Mouse (Mus musculus): Measurements from ENCODE around the gene Rps15a. TPM values are rescaled to one million over a fixed set of nuclear protein-coding genes. Genes with fewer than 3 reads are reported as not detected.

The Rps15a gene
- total RNA-seq (2021), result 100 to 1,000 TPM; 774 to 816 TPM
- long read RNA-seq, experiment 1, full-length matches to known transcripts, result 199 of 201 reads
- long read RNA-seq, experiment 1, partial matches to known transcripts, result 0 of 201 reads
- long read RNA-seq, experiment 1, other reads (novel, unspliced or antisense), result 2 of 201 reads
- long read RNA-seq, experiment 2, full-length matches to known transcripts, result 157 of 161 reads
- long read RNA-seq, experiment 2, partial matches to known transcripts, result 4 of 161 reads
- long read RNA-seq, experiment 2, other reads (novel, unspliced or antisense), result 0 of 161 reads

- peak; percentile 93 for DNase-seq
These were observed at the start of gene Rps15a for GRCm38 (mm10) chr7:118115877-118116568. TSS of gene Rps15a (minus strand) at chr7:118116188.

DNA sequence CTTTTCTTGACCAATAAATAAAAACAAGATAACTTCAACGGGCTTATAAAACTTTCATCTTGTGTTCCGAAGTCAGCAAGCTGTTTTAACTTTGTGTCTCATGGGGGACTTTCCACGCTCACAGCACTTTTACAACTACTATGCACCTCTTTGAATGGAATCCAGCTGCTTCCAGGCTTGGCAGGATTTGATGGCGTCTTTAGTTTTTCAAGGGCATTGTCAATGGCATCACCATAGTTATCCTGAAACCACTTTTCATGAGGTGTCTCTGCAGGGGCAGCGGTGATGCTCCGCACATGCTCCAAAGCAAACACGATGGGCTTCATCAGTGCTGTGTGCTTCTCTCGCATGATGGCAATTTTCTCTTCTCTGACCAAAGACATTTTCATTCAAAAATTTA is 47.0 kb upstream of the Rps15a start:
- no peak for DNase-seq

GRCm38 (mm10) chr7:118160121-118160520 is 44.1 kb upstream of the Rps15a start:
- DNase-seq, result no peak

DNA sequence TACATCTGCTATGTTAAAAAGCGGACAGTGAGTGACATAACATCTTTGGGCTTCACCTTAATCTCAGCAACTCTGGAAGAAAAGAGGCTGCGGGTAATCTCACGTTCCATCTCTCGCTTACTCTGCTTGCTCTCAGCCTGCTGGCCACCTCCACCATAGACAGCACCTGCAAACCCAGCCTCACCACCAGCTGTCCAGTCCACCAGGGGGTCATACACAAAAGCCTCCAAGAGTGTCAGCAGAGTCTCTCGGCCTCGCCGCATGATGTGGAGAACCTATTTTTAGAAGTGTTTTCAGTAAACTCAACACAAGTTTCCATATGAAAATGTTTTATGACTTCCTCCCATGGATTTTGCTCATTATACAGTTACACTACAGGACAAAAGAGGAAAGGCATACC is 40.5 kb upstream of the Rps15a start:
- DNase-seq, result no peak

DNA sequence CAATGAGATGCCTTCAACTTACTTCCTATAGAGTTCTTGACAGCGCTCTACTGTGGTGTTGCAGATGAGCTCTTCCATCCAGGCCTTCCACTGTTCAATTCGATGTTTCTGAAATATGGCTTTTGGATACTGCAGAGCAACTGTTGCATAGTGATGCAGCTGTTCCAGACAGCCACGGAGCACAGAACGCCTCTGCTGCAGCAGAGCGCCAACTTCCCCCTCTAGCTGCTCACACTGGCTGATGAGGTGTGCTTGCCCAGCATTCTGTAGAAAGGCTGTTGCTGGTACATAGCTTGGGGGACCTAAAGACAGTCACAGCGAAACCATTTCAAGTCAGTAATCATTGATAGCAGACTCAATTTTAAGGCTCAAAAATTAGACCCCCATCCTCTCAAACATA is 38.2 kb upstream of the Rps15a start:
- no peak for DNase-seq

DNA sequence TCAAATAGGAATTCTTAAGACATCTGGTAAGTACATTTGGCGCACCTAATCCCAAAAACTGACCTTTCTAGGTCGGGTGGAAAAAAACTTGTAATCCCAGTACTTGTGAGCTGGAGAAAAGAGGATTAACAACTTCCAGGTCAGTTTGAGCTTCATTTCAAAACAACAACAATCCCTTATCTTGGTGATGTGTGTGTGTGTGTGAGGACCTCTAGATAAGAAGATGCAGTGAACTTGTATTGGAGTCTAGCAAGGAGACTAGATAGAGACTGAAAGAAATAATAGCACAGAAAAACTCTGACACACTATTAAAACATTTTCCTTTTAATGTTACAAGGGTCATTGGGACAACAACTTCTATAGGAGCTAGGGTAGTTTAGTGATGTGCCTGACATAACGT is 27.6 kb upstream of the Rps15a start:
- DNase-seq, result no peak

- no peak for DNase-seq
These were observed 27.1 kb upstream of the Rps15a start for GRCm38 (mm10) chr7:118143123-118143522.

DNA sequence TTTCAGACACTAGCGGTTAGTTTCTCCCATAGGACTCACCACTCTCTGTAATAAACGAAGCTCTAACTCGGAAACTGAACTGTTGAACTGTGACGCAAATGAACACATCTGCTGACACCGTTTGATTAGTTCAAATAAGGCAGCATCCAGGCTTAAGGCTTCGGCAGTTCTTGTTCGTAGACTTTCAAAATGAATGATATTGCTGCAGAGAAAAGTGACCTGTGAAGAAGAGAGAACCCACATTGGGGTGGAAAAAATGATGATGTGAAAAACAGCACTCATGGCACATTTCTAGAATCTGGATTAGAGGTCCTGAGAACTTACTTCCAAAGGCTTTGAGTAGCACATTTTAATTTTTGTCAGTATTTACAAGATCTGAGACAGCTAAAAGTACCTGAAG is 25.3 kb upstream of the Rps15a start:
- no peak for DNase-seq

DNA sequence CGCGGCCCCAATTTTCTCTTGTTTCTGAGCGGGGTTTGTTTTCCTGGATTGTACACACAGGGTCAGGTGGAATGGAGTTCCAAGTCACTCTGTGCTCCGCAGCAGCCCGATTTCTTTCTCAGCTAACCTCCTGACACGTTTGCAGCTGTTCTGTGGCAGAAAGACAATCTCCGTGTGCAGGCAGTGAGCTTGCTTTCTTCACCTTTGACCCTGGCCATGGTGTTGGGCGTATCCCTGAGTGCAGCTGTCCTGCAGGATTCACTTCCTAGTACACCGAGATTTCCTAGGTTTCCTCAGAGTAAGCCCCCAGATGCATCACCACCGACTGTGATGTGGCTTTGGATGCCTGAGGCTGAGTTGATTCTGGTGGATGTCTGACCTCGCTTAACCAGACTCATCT is 19.1 kb upstream of the Rps15a start:
- no peak for DNase-seq

- peak; percentile 90 for DNase-seq
These were observed 13.5 kb upstream of the Rps15a start, which contains the start of gene Arl6ip1 for GRCm38 (mm10) chr7:118129430-118130041. TSS of gene Arl6ip1 (minus strand) at chr7:118129662.

DNA sequence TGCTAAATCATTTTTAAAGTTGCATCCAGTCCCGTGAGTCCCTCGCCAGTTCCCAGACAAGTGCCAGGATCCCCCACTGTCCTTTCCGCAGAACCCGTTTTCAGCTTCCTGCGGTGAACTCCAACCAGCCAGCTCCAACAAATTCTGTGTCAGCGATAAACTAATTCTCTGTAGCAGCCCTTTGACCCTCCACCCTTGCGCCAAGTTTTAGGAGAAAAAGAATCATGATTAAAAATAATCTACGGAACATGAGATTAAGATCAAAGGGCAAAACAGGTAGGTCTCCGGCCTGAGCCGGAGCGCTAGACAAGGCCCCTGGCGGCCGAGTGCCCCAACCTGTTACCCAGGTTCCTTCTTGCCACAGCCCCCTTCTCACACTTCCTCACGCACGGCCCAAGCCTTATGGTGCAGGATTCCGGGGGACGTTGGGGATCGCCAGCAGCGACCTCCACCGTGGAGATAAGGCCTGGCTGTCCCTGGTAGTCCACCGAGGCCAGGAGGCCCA is 13.0 kb upstream of the Rps15a start:
- no peak for DNase-seq

DNA sequence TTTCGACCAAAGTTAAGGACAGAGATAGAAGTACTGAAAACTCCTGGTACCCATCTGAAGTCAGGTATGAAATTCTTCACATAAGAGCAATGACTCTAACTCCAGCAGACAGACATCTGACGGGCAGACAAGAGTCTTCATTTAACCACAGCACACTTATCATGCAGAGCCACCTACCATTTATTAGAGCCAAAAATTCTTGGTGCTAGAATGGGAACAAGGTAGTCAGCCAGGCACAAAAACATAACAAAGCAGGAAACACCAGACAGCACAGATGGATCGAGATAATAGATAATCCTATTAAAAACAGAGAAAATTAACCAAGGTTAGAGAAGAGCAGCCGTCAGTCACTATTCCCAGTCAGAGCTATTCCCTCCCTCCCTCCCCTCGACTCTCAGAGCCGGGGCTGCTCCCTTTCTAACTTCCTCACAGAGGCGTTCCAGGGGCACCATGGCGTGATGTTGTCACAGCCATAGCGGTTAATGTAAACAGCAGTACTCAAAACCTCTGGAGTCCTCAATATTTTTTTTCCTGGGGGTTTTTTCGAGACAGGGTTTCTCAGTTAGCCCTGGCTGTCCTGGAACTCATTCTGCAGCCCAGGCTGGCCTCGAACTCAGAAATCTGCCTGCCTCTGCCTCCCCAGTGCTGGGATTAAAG is 10.4 kb upstream of the Rps15a start:
- DNase-seq, result no peak

- no peak for DNase-seq
These were observed 9.7 kb upstream of the Rps15a start for GRCm38 (mm10) chr7:118125736-118126135.

DNA sequence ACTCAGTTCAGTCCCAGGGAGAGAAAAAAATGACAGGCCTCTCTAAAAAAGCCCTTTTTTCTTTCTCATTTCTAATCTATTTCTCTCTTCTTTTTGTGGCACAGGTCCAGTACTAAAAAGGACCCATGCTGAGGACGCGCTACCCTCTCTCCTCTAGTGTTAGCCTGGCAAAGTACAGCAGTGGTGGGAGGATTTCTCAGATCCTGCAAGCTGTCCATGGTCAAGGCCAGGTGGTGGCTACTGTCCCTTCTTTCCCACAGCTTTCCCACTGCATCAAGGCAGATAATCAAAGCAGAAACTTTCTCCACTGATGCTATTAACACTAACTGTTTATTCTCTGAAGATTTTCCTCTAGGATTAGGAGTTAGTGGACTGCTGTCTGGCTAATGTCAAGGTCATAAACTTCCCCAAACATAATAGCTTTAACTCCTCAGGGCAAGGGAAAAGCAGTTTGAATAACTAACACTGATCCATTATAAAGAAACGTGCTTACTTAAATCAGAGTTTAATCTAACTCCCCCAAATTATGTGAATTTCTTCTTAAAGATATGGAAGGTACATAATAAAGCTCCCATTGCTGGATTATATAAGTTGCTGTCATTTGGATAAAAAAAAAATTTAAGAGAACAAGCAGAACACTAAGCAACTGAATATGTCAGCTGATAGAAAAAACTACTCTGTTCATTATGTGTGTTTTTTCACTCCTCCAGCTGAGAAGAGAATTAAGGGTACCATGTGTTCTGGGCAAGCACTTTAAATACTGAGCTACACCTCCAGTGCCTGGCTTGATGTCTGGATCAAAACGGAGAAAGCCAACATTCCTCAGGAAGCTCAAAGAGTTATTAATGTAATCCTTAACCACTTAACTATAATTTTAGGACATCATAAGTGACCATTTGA is 7.8 kb upstream of the Rps15a start:
- no peak for DNase-seq

- no peak for DNase-seq
These were observed 6.2 kb upstream of the Rps15a start for GRCm38 (mm10) chr7:118122235-118122634.

- no peak for DNase-seq
These were observed 4.7 kb upstream of the Rps15a start for GRCm38 (mm10) chr7:118120654-118121053.

- DNase-seq, result no peak
These were observed 4.0 kb upstream of the Rps15a start for GRCm38 (mm10) chr7:118119946-118120345.

DNA sequence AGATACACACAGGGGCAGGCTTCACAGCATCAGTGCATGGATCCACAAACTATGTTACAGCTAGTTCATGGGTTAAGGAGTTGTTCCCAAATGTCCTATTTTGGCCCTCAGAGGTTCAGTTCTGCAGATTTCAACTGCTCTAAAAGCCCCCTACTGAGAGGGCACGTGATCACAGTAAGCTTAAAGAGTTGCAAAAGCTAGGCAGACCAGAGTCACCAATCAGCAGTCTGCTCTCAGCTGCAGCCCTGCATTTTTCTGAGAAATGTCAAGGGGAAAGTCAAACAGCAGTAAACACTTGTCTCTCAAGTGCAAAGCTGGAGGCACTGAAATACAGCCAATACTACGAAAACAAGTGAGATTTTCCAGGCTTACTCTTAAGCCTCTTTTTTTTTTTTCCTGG is 3.2 kb upstream of the Rps15a start:
- no peak for DNase-seq

DNA sequence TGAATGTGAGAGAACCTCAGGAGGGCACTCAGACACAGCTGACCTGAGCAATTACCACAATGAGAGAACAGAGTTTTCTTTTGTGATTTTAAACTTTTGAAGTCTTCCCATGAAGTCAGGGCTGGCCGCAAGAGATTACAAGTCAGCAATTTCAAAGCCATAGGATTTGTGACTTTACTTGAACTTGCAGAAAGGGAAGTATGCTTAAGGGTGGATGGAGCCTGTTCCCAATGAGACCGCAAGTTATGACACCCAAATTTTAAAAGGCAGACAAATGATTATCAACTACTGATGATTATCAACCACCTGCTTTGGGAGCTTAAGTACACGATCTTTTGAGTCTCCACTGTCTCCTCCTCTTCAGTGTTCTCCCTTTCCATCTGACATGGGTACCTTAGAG is 2.4 kb upstream of the Rps15a start:
- no peak for DNase-seq

DNA sequence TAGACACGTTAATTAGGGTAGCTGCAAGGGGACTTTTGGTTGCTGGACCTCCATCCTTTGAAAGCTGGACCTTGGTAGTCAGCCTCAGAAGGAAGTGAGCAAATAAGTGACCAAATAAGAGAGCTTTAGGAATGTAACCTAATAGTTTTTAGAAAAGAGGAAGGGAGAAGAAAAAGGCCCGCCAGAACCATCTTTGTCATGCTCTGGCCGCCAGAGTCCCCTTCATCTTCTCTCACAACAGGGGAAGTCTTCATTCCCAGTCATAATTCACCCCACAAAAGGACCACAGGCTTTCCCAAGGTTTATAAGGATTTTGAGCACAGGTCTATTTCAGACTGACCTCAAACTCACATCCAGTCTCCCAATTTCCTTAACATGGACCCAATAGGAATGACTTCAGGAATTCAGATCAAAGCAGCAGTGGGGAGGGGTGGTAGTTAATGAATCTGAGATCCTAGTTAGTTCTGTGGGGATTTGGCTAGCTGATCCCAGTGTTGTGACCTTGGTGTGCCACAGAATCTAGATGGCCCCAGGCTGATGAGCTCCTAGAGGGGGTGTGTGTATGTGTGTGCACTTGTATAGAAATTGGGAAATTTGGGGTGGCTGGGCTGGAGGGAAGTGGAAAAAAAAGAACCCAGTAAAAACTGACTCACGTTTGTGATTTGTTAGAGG is 1.7 kb upstream of the Rps15a start:
- no peak for DNase-seq
